Mouse (Mus musculus): ENCODE measurements around the gene Aasdh. TPM values are rescaled to one million over a fixed set of nuclear protein-coding genes. Genes with fewer than 3 reads are reported as not detected.
A peak's percentile ranks its signal among the peaks of the same experiment; 100 is the strongest.

The Aasdh gene
- polyA plus RNA-seq, 1 experiment from 2014 or later: 21.1 TPM

DNA sequence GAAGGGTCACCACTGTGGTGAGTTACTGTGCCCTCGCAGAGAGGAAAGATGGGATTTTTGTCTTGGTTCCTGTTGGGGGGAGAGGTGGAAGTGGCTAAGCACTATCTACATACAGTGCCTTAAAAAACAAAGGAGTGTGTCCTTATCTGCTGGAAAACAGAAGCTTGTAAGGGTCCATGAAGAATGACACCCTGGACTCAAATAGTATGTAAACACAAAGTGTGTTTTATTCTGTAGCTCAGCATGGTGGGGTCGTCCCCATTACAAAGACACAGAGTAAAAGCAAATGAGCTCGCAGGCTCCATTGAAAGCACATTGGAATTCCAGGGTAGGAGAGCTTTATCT, 813 bp upstream of the Aasdh start:
- WGBS: 48% methylated on average over 3 of the region's 3 CpGs
- Histone ChIP-seq H3K4me3 (replicated peaks) (peak overlapping the region; percentile 69), H3K4me1 (replicated peaks) (0 out of 2 replicates have a peak, but pooled peaks cover 4% of the 10 kb centered on the region), H3K9ac (replicated peaks) (peak overlapping the region; percentile 78), H3K27ac (peak overlapping the region; percentile 89), H3K9me3 (no peaks in the 10 kb centered on the region), H3K4me2 (peak overlapping the region; percentile 70), H3K27me3 (no peaks in the 10 kb centered on the region), H3K36me3 (peaks cover 5% of the 10 kb centered on the region; the same call in 1 of the 2 replicates)
- no peak for ATAC-seq (ENCODE audit: insufficient number of reproducible peaks, insufficient read depth, low FRiP score, low TSS enrichment, low read depth)

DNA sequence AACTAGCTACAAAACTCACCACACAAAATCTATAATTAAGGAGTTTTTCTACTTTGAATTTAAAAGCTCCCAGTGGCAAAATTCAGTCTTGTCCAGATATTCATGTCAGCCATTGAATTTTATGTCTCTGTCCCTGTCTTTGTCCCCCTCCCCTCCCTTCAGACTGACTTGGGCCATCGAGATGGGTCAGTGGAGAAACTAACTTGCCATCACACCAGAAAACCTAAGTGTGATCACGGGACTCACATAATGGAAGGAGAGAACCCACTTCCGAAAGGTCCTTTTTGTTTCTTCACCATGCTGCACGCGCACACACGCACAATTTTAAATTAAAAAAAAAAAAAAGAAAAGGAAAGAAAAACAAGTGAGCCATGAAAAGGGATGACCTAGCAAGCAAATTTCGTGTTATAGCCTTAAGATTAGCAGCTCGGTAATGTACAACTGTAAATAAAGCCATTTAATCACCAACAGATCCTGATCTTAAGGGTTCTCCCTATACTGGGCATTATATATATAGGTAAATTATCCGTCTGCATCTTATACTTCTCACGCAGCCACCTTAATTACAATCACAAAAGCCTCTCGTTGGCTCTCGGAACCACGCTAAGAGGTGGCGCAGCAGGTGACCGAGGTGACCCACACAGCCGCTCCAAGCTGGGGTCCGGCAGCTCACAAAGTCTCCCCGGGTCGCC, 455 bp downstream of the Aasdh start:
- Histone ChIP-seq H3K36me3 (peaks cover 7% of the 10 kb centered on the region), H3K4me1 (replicated peaks) (0 out of 2 replicates have a peak, but pooled peaks cover 4% of the 10 kb centered on the region), H3K27ac (peak overlapping the region; percentile 89), H3K4me2 (peak overlapping the region; percentile 70), H3K9ac (replicated peaks) (peak overlapping the region; percentile 78), H3K4me3 (replicated peaks) (peak overlapping the region; percentile 69), H3K27me3 (no peaks in the 10 kb centered on the region), H3K9me3 (no peaks in the 10 kb centered on the region)
- whole genome bisulfite sequencing: 3% methylated on average over 19 of the region's 19 CpGs
- ATAC-seq (ENCODE audit: insufficient number of reproducible peaks, insufficient read depth, low FRiP score, low TSS enrichment, low read depth): no peak

DNA sequence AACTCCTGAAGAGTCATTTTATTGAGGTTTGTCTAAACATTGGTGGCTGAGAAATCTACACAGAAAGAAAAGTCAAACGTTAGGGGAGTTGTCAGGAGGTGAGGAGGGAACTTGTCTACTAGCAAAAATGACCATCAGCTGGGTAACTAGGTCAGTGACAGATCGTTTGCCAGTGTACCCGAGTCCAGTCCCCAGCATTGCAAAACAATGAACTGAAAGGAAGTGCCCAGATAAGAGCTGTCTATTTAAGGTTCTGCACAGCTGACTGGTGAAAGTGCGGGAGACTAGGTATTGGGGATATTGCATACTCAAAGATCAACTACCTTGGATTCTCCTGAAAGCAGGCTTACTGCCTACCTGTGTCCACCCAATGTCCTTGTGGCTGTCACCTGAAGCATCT, 3.2 kb downstream of the Aasdh start:
- Histone ChIP-seq H3K9me3 (no peaks in the 10 kb centered on the region), H3K4me1 (replicated peaks) (0 out of 2 replicates have a peak, but pooled peaks cover 4% of the 10 kb centered on the region), H3K4me2 (no peak overlapping the region), H3K27me3 (no peaks in the 10 kb centered on the region), H3K36me3 (peaks cover 10% of the 10 kb centered on the region), H3K4me3 (replicated peaks) (no peak overlapping the region), H3K9ac (replicated peaks) (no peak overlapping the region), H3K27ac (no peak overlapping the region)
- ATAC-seq (ENCODE audit: insufficient number of reproducible peaks, insufficient read depth, low FRiP score, low TSS enrichment, low read depth): no peak
- 78% methylated on average over 4 of the region's 4 CpGs for WGBS

DNA sequence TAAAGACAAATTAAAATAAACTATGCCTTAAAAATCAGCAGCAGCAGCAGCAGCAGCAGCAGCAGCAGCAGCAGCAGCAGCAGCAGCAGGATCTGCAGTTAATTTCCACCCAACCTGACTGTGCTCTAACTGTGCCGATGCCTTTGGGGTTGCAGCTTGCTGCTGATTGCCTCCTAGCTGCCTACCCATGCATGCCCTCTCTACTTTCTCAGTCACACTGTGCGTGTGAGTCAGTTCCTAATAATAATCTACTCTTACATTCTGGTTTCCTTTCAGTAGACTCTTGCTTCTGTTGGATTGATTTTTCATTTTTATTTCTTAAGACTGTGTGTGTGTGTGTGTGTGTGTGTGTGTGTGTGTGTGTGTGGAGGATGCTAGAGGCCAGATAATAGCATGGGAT, 12.2 kb downstream of the Aasdh start:
- ATAC-seq (ENCODE audit: insufficient number of reproducible peaks, insufficient read depth, low FRiP score, low TSS enrichment, low read depth): no peak
- Histone ChIP-seq H3K4me1 (replicated peaks) (no peaks in the 10 kb centered on the region), H3K27ac (no peak overlapping the region), H3K9me3 (no peaks in the 10 kb centered on the region), H3K9ac (replicated peaks) (no peak overlapping the region), H3K4me2 (no peak overlapping the region), H3K36me3 (peaks cover 59% of the 10 kb centered on the region), H3K27me3 (no peaks in the 10 kb centered on the region), H3K4me3 (replicated peaks) (no peak overlapping the region)
- WGBS: 89% methylated on average over 2 of the region's 2 CpGs

DNA sequence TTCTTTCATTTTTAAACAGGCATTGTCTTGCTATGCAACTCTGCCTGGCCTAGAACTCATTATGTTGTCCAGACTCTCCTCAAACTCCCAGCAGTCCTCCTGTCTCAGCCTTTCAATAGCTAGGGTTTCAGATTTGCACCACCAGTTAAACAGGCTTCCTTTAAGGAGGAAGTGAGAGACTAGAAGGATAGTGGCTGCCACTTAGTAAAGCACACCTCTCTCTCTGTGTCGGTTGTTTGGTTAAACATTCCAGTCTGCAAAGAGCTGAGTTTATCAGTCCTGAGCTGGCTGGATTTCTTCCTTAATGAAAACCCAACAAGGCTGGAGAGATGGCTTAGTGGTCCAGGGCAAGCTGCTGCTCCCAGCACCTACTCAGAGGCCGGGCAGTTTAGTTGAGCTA, 12.7 kb downstream of the Aasdh start:
- Histone ChIP-seq H3K36me3 (peaks cover 58% of the 10 kb centered on the region), H3K4me1 (replicated peaks) (no peaks in the 10 kb centered on the region), H3K9ac (replicated peaks) (no peak overlapping the region), H3K4me3 (replicated peaks) (no peak overlapping the region), H3K9me3 (no peaks in the 10 kb centered on the region), H3K4me2 (no peak overlapping the region), H3K27me3 (no peaks in the 10 kb centered on the region), H3K27ac (no peak overlapping the region)
- 83% methylated on average over 2 of the region's 2 CpGs for WGBS
- ATAC-seq (ENCODE audit: insufficient number of reproducible peaks, insufficient read depth, low FRiP score, low TSS enrichment, low read depth): no peak

DNA sequence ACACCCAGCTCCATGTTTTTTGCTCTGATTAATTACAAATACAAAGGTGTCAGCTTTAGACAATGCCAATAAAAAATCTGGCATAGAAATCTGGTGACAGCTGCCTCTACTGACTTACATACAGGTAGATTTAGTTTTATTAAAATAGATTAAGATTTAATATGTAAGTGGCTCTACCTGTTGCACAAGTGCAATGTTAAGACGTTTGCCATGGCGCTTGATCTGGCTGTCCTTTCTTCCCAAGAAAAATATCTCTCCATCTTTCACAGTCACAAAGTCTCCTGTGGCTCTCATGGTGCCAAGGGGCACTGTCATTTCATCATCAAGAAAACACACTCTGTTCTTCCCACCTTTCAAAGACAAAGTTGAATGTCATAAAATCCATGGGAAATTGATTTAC, 18.3 kb downstream of the Aasdh start:
- H3K4me3 ChIP-seq (replicated peaks): no peak overlapping the region
- H3K36me3 ChIP-seq: peaks cover 63% of the 10 kb centered on the region
- no peaks in the 10 kb centered on the region for H3K4me1 ChIP-seq (replicated peaks)
- H3K4me2 ChIP-seq: no peak overlapping the region
- no peak overlapping the region for H3K27ac ChIP-seq
- H3K9me3 ChIP-seq: no peaks in the 10 kb centered on the region
- H3K27me3 ChIP-seq: no peaks in the 10 kb centered on the region
- 97% methylated on average over 2 of the region's 2 CpGs for WGBS
- H3K9ac ChIP-seq (replicated peaks): no peak overlapping the region
- ATAC-seq (ENCODE audit: insufficient number of reproducible peaks, insufficient read depth, low FRiP score, low TSS enrichment, low read depth): no peak

DNA sequence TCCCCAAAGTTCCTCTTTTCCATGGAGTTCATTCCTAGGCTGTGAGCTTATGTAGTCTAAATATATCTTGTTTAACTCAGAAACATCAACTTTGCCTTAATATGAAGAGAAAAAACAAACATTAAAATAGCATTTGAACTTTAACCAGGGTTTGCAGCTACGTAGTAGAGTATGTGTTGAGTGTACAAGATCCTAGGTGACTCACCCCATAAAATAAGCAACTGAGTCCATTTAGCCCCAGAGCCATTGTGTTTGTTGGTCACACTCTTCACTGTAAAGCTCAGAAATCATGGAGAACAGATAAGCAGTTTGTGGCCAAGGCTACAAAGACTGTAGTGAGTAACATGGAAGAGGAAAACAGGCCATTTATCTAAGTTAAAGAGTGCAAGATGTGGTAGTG, 21.2 kb downstream of the Aasdh start:
- H3K27me3 ChIP-seq: no peaks in the 10 kb centered on the region
- no peaks in the 10 kb centered on the region for H3K4me1 ChIP-seq (replicated peaks)
- H3K4me2 ChIP-seq: no peak overlapping the region
- H3K4me3 ChIP-seq (replicated peaks): no peak overlapping the region
- H3K9ac ChIP-seq (replicated peaks): no peak overlapping the region
- peaks cover 53% of the 10 kb centered on the region for H3K36me3 ChIP-seq
- no peak for ATAC-seq (ENCODE audit: insufficient number of reproducible peaks, insufficient read depth, low FRiP score, low TSS enrichment, low read depth)
- H3K9me3 ChIP-seq: no peaks in the 10 kb centered on the region
- H3K27ac ChIP-seq: no peak overlapping the region
- WGBS: 84% methylated on average over 1 of the region's 1 CpGs

DNA sequence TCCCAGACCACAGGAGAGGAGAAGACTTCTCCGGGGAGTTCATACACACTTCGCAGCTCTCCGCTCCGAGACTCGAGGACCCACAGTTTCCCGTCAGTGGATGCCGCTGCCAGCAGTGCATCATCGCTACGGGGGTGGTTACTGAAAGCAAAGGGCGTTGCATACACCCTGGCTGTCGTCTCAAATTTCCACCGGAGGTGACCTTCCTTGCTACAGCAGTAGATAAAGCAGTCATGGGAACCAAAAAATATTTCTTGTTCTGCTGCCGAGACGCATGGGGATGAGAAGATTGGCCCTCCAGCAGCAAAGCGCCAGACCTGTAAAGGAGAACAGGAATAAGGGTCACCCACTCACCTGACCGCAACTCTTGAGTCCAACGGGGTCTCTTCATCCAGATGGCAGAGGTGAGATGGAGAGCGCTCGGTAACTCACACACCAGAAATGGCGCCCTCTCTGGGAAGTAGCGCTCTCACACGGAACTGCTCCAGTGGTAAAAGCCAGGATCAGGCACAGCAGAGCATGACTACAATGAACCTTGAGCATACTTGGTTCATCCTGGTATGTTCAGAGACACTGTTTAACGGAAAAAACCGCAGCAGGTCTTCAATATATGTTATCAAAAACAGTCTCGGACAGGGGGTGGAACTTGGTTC, 29.1 kb downstream of the Aasdh start:
- H3K4me2 ChIP-seq: no peak overlapping the region
- H3K36me3 ChIP-seq: peaks cover 55% of the 10 kb centered on the region
- H3K27me3 ChIP-seq: no peaks in the 10 kb centered on the region
- H3K27ac ChIP-seq: no peak overlapping the region
- H3K4me3 ChIP-seq (replicated peaks): no peak overlapping the region
- no peak; the same call in 1 of the 2 replicates for ATAC-seq (ENCODE audit: insufficient number of reproducible peaks, insufficient read depth, low FRiP score, low TSS enrichment, low read depth)
- WGBS: 89% methylated on average over 25 of the region's 25 CpGs
- no peaks in the 10 kb centered on the region for H3K4me1 ChIP-seq (replicated peaks)
- H3K9ac ChIP-seq (replicated peaks): no peak overlapping the region
- no peaks in the 10 kb centered on the region for H3K9me3 ChIP-seq

DNA sequence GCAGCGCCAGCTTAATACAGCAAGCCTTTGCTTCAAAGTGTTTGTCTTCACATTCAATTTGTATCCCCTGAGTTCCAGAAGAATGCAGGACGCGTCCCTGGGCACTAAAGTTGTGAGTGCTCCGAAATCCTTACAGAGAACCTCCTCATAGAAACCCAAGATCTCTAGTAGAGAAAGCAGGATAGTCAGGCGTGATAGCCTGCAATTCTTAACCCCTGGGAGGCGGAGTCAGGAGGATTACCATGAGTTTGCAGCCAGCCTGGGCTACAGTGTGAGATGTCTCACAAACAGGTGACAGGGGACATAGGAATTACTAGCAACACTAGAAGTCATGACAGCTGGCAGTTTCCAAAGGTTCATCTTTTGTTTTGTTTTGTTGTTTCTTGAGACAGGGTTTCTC, 35.8 kb downstream of the Aasdh start:
- Histone ChIP-seq H3K27me3 (no peaks in the 10 kb centered on the region; the same call in 1 of the 2 replicates), H3K9ac (replicated peaks) (0 out of 2 replicates have a peak overlapping the region, but pooled peaks have one; percentile 14), H3K4me1 (replicated peaks) (peaks cover 32% of the 10 kb centered on the region), H3K36me3 (peaks cover 49% of the 10 kb centered on the region), H3K27ac (no peak overlapping the region), H3K4me3 (replicated peaks) (peak overlapping the region; percentile 31), H3K9me3 (no peaks in the 10 kb centered on the region), H3K4me2 (peak overlapping the region; percentile 55)
- no peak for ATAC-seq (ENCODE audit: insufficient number of reproducible peaks, insufficient read depth, low FRiP score, low TSS enrichment, low read depth)
- WGBS: 58% methylated on average over 6 of the region's 6 CpGs

DNA sequence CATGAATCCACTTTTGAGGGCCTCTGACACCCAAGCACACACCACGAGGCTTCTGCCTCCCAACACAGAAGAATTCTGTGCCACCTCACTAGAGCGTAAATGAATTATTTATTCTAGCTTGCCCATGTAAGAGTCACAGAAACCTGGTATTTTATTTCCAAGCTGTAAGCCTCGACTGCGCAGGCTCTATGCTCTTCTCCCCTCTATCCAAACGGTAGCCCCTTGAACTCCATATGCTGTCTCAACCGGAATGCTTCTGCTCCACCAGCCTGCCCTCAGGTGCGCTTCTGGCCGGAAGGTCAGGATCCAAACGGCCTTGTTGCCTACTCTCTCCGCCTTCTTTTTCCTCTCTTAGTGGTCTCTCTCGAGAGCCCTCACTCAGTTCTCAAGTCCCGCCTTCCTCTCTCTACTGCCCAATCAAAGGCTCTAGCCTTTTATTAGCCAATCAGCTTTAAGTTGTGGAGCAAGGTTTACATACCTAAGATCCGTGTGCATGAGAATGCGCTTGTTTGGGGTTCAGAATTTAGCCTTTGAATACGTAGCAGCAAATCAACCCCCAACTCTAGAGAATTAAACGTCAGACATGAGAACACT, 36.5 kb downstream of the Aasdh start:
- 28% methylated on average over 16 of the region's 16 CpGs for WGBS
- Histone ChIP-seq H3K9ac (replicated peaks) (0 out of 2 replicates have a peak overlapping the region, but pooled peaks have one; percentile 14), H3K27me3 (no peaks in the 10 kb centered on the region; the same call in 1 of the 2 replicates), H3K4me2 (peak overlapping the region; percentile 55), H3K9me3 (no peaks in the 10 kb centered on the region), H3K4me1 (replicated peaks) (peaks cover 34% of the 10 kb centered on the region), H3K36me3 (peaks cover 45% of the 10 kb centered on the region), H3K4me3 (replicated peaks) (peak overlapping the region; percentile 31), H3K27ac (no peak overlapping the region)
- peak; percentile 68; the same call in 1 of the 2 replicates for ATAC-seq (ENCODE audit: insufficient number of reproducible peaks, insufficient read depth, low FRiP score, low TSS enrichment, low read depth)

DNA sequence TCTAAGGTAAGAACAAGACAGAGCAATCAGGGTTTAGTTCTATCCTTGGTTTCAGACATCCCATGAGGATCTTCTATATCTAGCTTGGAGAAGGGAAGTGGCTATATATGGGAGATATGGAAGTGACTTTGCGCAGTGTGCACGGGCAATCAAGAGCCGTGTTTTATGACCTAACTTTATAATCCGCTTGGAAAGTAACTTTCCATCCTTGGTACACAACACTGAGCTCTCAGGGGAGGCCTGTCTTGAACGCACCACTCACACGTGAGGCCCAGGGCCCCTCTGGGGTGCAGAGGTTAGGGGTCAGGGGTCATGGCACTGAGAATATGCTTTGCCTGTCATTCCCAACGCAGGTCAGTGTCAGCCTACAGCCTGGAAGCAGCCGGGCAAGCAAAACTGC, 38.5 kb downstream of the Aasdh start:
- ATAC-seq (ENCODE audit: insufficient number of reproducible peaks, insufficient read depth, low FRiP score, low TSS enrichment, low read depth): no peak
- H3K36me3 ChIP-seq: peaks cover 35% of the 10 kb centered on the region
- WGBS: 60% methylated on average over 8 of the region's 8 CpGs

More for the DNA sequence above, 38.5 kb downstream of the Aasdh start:
- Histone ChIP-seq H3K4me2 (no peak overlapping the region), H3K27me3 (no peaks in the 10 kb centered on the region; the same call in 1 of the 2 replicates), H3K9me3 (no peaks in the 10 kb centered on the region), H3K27ac (no peak overlapping the region), H3K9ac (replicated peaks) (no peak overlapping the region), H3K4me1 (replicated peaks) (peaks cover 34% of the 10 kb centered on the region), H3K4me3 (replicated peaks) (no peak overlapping the region)
